Mouse (Mus musculus) erythroblast, adult 5-6 weeks (primary cell): ENCODE measurements around the gene Lefty2. TPM values are rescaled to one million over a fixed set of nuclear protein-coding genes. Genes with fewer than 3 reads are reported as not detected.

Experiments
- total RNA-seq, 2 experiments: library from RNA; stranded (forward) in 1 of 2; stranded (reverse) in 1 of 2; fragments of 150-400 nt in 1 of 2; fragments of 200-764, 138-1000 nt in 1 of 2; gene quantifications; 2 replicates each; pipeline versions ENCODE4 v1.2.3 to v1.2.4; 2015 to 2017; ENCODE audit warnings: low replicate concordance in 2 of 2

Gene Lefty2
- total RNA-seq, 2 experiments from 2014 or later = not detected

Other genes with a start within 250 kb of the Lefty2 start
- not detected in 2 replicates for gene Mixl1, start 196.1 kb upstream of the Lefty2 start, total RNA-seq (2015; ENCODE audit: low replicate concordance)
- 0.28 TPM in 1 of 2 replicates, not detected in the other for gene Mixl1, start 196.1 kb upstream of the Lefty2 start, total RNA-seq (2017; ENCODE audit: low replicate concordance)
- 7.9 and 9.6 TPM in 2 replicates for gene Acbd3, start 167.1 kb upstream of the Lefty2 start, total RNA-seq (2015; ENCODE audit: low replicate concordance)
- 12.3 and 16.4 TPM in 2 replicates for gene Acbd3, start 167.1 kb upstream of the Lefty2 start, total RNA-seq (2017; ENCODE audit: low replicate concordance)
- 966 and 1,002 TPM in 2 replicates for gene H3f3a, start 79.2 kb upstream of the Lefty2 start, total RNA-seq (2015; ENCODE audit: low replicate concordance)
- 1,471 and 1,473 TPM in 2 replicates for gene H3f3a, start 79.2 kb upstream of the Lefty2 start, total RNA-seq (2017; ENCODE audit: low replicate concordance)
- 17.3 and 29.4 TPM in 2 replicates for gene Sde2, start 42.0 kb upstream of the Lefty2 start, total RNA-seq (2015; ENCODE audit: low replicate concordance)
- 34.7 and 53.5 TPM in 2 replicates for gene Sde2, start 42.0 kb upstream of the Lefty2 start, total RNA-seq (2017; ENCODE audit: low replicate concordance)
- 9.0 and 9.8 TPM in 2 replicates for gene Pycr2, start 11.2 kb downstream of the Lefty2 start, total RNA-seq (2015; ENCODE audit: low replicate concordance)
- 5.8 and 7.0 TPM in 2 replicates for gene Pycr2, start 11.2 kb downstream of the Lefty2 start, total RNA-seq (2017; ENCODE audit: low replicate concordance)
- not detected in 2 replicates for gene Lefty1, start 41.9 kb downstream of the Lefty2 start, total RNA-seq (2015; ENCODE audit: low replicate concordance)
- gene Lefty1, start 41.9 kb downstream of the Lefty2 start, total RNA-seq (2017; ENCODE audit: low replicate concordance) = not detected in 2 replicates
- gene Tmem63a, start 49.2 kb downstream of the Lefty2 start, total RNA-seq (2015; ENCODE audit: low replicate concordance) = 8.5 and 13.8 TPM in 2 replicates
- 6.6 and 13.1 TPM in 2 replicates for gene Tmem63a, start 49.2 kb downstream of the Lefty2 start, total RNA-seq (2017; ENCODE audit: low replicate concordance)
- 6.1 and 12.5 TPM in 2 replicates for gene Ephx1, start 127.8 kb downstream of the Lefty2 start, total RNA-seq (2015; ENCODE audit: low replicate concordance)
- 3.3 TPM in 1 of 2 replicates, not detected in the other for gene Ephx1, start 127.8 kb downstream of the Lefty2 start, total RNA-seq (2017; ENCODE audit: low replicate concordance)
- gene 9130409I23Rik, start 158.1 kb downstream of the Lefty2 start, total RNA-seq (2015; ENCODE audit: low replicate concordance) = not detected in 2 replicates
- not detected in 2 replicates for gene 9130409I23Rik, start 158.1 kb downstream of the Lefty2 start, total RNA-seq (2017; ENCODE audit: low replicate concordance)